Mouse (Mus musculus) bone marrow macrophage, adult 2 months (primary cell): ENCODE measurements around the gene Tsen15.

Source experiments
- CTCF ChIP-seq: IDR thresholded peaks from 2 replicates; pipeline ENCODE4 v1.5.1; 2012; ENCODE audit warnings: low read depth, mild to moderate bottlenecking, low read length, moderate library complexity
- POLR2A ChIP-seq: IDR thresholded peaks from 2 replicates; pipeline ENCODE4 v1.6.1; 2012; ENCODE audit warnings: mild to moderate bottlenecking, low read depth, low read length, borderline replicate concordance

DNA sequence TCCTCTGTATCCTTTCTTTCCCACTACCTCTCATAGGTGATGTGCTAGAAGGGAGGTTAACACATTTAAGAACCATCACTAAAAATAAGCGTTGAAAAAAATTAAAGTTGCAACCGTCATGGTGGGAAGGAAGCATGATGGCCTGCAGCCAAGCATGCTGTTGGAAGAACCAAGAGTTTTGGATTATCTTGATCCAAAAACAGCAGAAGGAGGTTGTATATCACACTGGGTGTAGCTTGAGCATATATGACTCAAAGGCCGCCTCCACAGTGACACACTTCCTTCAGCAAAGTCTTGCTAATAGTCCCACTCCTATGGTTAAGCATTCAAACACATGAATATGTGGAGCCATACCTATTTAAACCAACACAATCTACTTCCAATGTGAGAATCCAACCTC is 7.6 kb upstream of the Tsen15 start:
- no peak for TF ChIP-seq CTCF
- no peak for TF ChIP-seq POLR2A
